In genomic region chr15:98893940-98894745, GRCm38 (mm10) we compare ENCODE assay signal across 8 mouse cellular contexts. TPM values are rescaled to one million over a fixed set of nuclear protein-coding genes. Genes with fewer than 3 reads are reported as not detected.
DNase-seq lines count a peak whose midpoint lies in the region; ATAC-seq and TF ChIP-seq lines count a peak whose summit lies in the region.

TSS of gene Rhebl1 (minus strand) at chr15:98894540.

- H3K27me3 ChIP-seq in forebrain, embryonic 14.5 days (replicated peaks; ENCODE audit: control insufficient read depth, insufficient read depth, low read length), result peaks cover 74% of the 10 kb centered on the region
- peaks cover 54% of the 10 kb centered on the region for H3K27me3 ChIP-seq in intestine, postnatal 0 days (replicated peaks; ENCODE audit: control insufficient read depth, insufficient read depth, low read length)
- peaks cover 40% of the 10 kb centered on the region for H3K27me3 ChIP-seq in lung, postnatal 0 days (replicated peaks; ENCODE audit: insufficient read depth, low read length)

- peak within 1 kb of the TSS; percentile 62 for H3K4me3 ChIP-seq in bone marrow macrophage, adult 2 months (ENCODE audit: insufficient read depth, low read length)
- peak within 1 kb of the TSS; percentile 42 for H3K4me3 ChIP-seq in forebrain, embryonic 14.5 days (ENCODE audit: low read depth, low read length)
- H3K4me3 ChIP-seq in intestine, postnatal 0 days (ENCODE audit: low read depth, low read length), result peak within 1 kb of the TSS; percentile 52
- peak within 1 kb of the TSS; percentile 50 for H3K4me3 ChIP-seq in lung, postnatal 0 days (ENCODE audit: low read depth, low read length)

- no peaks in the 10 kb centered on the region for H3K9me3 ChIP-seq in forebrain, embryonic 14.5 days (replicated peaks; ENCODE audit: control insufficient read depth, low read length)
- H3K9me3 ChIP-seq in intestine, postnatal 0 days (ENCODE audit: control insufficient read depth), result no peaks in the 10 kb centered on the region
- no peaks in the 10 kb centered on the region for H3K9me3 ChIP-seq in lung, postnatal 0 days (ENCODE audit: low read length)

- no peak within 1 kb of the TSS for H3K27ac ChIP-seq in bone marrow macrophage, adult 2 months (ENCODE audit: insufficient read depth, low read depth, low read length)
- H3K27ac ChIP-seq in forebrain, embryonic 14.5 days (ENCODE audit: low read depth, low read length), result no peak within 1 kb of the TSS
- no peak within 1 kb of the TSS for H3K27ac ChIP-seq in intestine, postnatal 0 days (ENCODE audit: low read depth, low read length)
- 0 out of 2 replicates have a peak within 1 kb of the TSS, but pooled peaks have one; percentile 69 for H3K27ac ChIP-seq in lung, postnatal 0 days (ENCODE audit: low read length)

- TF ChIP-seq POLR2A in bone marrow macrophage, adult 2 months (IDR thresholded peaks at IDR 0.05; ENCODE audit: borderline replicate concordance, low read depth, low read length), result no peak

- peak; percentile 44 for DNase-seq in right cerebral cortex, adult 18-20 months
- no peak for DNase-seq in right cerebral cortex, postnatal 36 days (ENCODE audit: low spot score in 2 of 2)
- no peak for DNase-seq in forebrain, embryonic 14.5 days (ENCODE audit: low spot score)
- peak; percentile 39 for DNase-seq in lung, postnatal 0 days (ENCODE audit: low spot score)
- DNase-seq in retina, postnatal 7 days (ENCODE audit: low read depth, low spot score), result peak; percentile 51
- no peak for DNase-seq in urinary bladder, postnatal 10 days (ENCODE audit: low spot score)

- TF ChIP-seq CTCF in bone marrow macrophage, adult 2 months (IDR thresholded peaks at IDR 0.05; ENCODE audit: low read depth, low read length), result no peak
- TF ChIP-seq CTCF in intestine, postnatal 0 days (IDR thresholded peaks at IDR 0.05; ENCODE audit: low read depth), result peak; percentile 18; the same call in 1 of the 2 replicates
- TF ChIP-seq CTCF in lung, postnatal 0 days (IDR thresholded peaks at IDR 0.05), result no peak

- WGBS in forebrain, embryonic 14.5 days, result under 1% methylated on average over 77 of the region's 77 CpGs
- WGBS in intestine, postnatal 0 days, result under 1% methylated on average over 77 of the region's 77 CpGs
- WGBS in lung, postnatal 0 days, result under 1% methylated on average over 57 of the region's 77 CpGs

- no peaks in the 10 kb centered on the region for H3K36me3 ChIP-seq in forebrain, embryonic 14.5 days (ENCODE audit: control insufficient read depth, insufficient read depth, low read length)
- H3K36me3 ChIP-seq in intestine, postnatal 0 days (ENCODE audit: control insufficient read depth, insufficient read depth), result no peaks in the 10 kb centered on the region
- H3K36me3 ChIP-seq in lung, postnatal 0 days (ENCODE audit: insufficient read depth, low read length), result no peaks in the 10 kb centered on the region

- peak within 1 kb of the TSS; percentile 55 for H3K9ac ChIP-seq in forebrain, embryonic 14.5 days (ENCODE audit: low read length)
- H3K9ac ChIP-seq in intestine, postnatal 0 days (ENCODE audit: low read depth, low read length), result peak within 1 kb of the TSS; percentile 31; the same call in 1 of the 2 replicates
- no peak within 1 kb of the TSS for H3K9ac ChIP-seq in lung, postnatal 0 days (replicated peaks; ENCODE audit: low read depth)

- no peak for ATAC-seq in forebrain, embryonic 14.5 days
- peak; percentile 20 for ATAC-seq in intestine, postnatal 0 days
- no peak for ATAC-seq in lung, postnatal 0 days

- TF ChIP-seq EP300 in lung, postnatal 0 days (IDR thresholded peaks at IDR 0.05), result no peak

- peak within 1 kb of the TSS; percentile 88 for H3K4me2 ChIP-seq in forebrain, embryonic 14.5 days (ENCODE audit: low read length)
- H3K4me2 ChIP-seq in intestine, postnatal 0 days (replicated peaks; ENCODE audit: low read depth), result peak within 1 kb of the TSS; percentile 95
- peak within 1 kb of the TSS; percentile 94 for H3K4me2 ChIP-seq in lung, postnatal 0 days (replicated peaks; ENCODE audit: low read depth, low read length)

- peaks cover 2% of the 10 kb centered on the region; the same call in 1 of the 2 replicates for H3K4me1 ChIP-seq in bone marrow macrophage, adult 2 months (ENCODE audit: control insufficient read depth, insufficient read depth, low read length)
- peaks cover 15% of the 10 kb centered on the region; the same call in 1 of the 2 replicates for H3K4me1 ChIP-seq in forebrain, embryonic 14.5 days (ENCODE audit: control insufficient read depth, insufficient read depth, low read length)
- peaks cover 16% of the 10 kb centered on the region for H3K4me1 ChIP-seq in intestine, postnatal 0 days (replicated peaks; ENCODE audit: control insufficient read depth, insufficient read depth, low read length)
- peaks cover 28% of the 10 kb centered on the region for H3K4me1 ChIP-seq in lung, postnatal 0 days (ENCODE audit: insufficient read depth, low read depth, low read length)

RNA-seq across cellular contexts. Expression of gene Rhebl1, which starts in this region (rescaled TPM):
- 9.8 and 11.8 TPM in 2 replicates for polyA plus RNA-seq in bone marrow macrophage, adult 2 months (2012; ENCODE audit: insufficient read depth, insufficient read length, missing spikeins)
- 30.3 and 33.5 TPM in 2 replicates for polyA plus RNA-seq in forebrain, embryonic 14.5 days (2014; fragmentation: Nextera tagmentation; extraction: Ambion mirVana)
- 9.4 and 9.7 TPM in 2 replicates for polyA plus RNA-seq in intestine, postnatal 0 days (2015; fragmentation: Nextera tagmentation; extraction: Ambion mirVana)
- 8.1 and 10.2 TPM in 2 replicates for polyA plus RNA-seq in lung, postnatal 0 days (2015; fragmentation: Nextera tagmentation; extraction: Ambion mirVana)

Comparison
In these comparisons a context has a peak if more than half of its experiments do, and no peak if none do; other contexts are left out.
1. DNase-seq: peak in right cerebral cortex, adult 18-20 months (single experiment), lung, postnatal 0 days (single experiment) and retina, postnatal 7 days (single experiment); none in right cerebral cortex, postnatal 36 days (0 of 2), forebrain, embryonic 14.5 days (single experiment) and urinary bladder, postnatal 10 days (single experiment).
2. Peak in every context shown above with its lines, with median percentiles within 50 percentile points of each other: H3K4me3 ChIP-seq and H3K4me2 ChIP-seq.